Mouse (Mus musculus) spleen, postnatal 10 days (tissue): Measurements from ENCODE around the gene Eps15.

ENCODE experiments used
- DNase-seq, 2 experiments: peaks; one replicate each; pipeline ENCODE4 v3.0.0; 2021 to 2022; ENCODE audit warnings: low spot score in 2 of 2

Gene Eps15

DNA sequence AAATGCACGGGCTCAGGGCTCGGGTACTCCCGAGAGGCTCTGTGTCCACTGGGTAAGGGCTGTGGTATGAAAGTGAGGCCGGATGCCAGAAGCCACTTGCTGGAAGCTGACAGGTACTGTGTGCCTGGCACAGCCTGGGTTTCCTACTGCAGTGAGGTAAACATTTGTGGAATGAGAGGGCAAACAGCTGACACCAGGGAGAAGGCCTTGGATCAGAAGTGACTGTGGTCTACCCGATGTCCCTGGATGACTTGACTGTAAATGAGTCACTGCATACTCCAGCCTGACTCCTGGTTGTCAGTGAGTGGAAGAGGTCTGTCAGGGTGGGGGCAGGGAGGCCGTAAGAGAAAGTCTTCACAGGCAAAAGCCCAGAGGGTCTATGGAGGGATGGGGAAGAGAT is 153.6 kb downstream of the Eps15 start:
- DNase-seq, result no peak

DNA sequence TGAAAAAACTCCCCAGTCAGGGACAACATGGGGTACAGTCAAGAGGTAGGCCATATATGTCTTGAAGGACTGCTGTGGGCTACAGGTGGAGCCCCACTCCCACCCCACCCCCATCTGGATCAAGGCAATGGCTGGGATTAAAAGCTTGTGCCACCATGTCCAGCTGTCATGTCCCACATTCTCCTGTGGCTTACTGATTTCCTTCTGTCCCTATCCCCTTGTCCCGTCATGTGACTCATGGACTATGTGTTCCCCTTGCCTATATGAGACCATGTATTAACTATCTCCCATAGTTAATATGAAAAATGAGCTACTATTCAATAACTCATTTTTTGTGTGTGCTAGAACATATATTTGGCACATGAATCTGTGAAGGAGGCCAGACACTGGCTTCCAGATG is 154.2 kb downstream of the Eps15 start:
- DNase-seq, result no peak
